Mouse (Mus musculus): ENCODE measurements at regions not wholly inside any gene's neighbourhood (a gene's known extent, or its start where the extent isn't known, plus 50 kb on each side); places are given as distances from the start of the nearest gene placed in this dataset.

DNA sequence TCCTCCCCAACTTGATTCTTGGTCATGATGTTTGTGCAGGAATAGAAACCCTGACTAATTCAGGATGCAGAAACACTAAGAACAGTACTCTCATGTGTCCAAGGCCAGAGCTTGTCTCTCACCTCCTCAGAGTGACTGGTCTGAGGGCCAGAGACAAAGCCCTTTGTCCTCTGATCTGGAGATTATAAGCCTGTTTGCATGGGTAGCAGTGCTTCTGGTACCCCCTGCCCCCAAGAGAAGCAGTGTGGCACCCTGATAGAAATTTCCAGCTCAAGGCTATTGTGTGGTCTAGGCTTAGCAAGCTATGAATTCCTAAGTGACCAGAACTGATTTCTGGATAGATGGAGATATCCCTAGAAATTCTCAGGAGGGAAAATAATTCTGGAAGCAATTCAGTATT, 380.2 kb downstream of the Cd83 start:
- TF ChIP-seq CTCF (IDR thresholded peaks at IDR 0.05; ENCODE audit: borderline replicate concordance, insufficient read depth, low read depth, low read length) (no peak), POLR2A (IDR thresholded peaks at IDR 0.05; ENCODE audit: borderline replicate concordance, insufficient read depth, low read length) (no peak)

Measured in cerebellum, adult 2 months (tissue).